Mouse (Mus musculus): ENCODE measurements around the gene Spock1. TPM values are rescaled to one million over a fixed set of nuclear protein-coding genes. Genes with fewer than 3 reads are reported as not detected.
"Not testable (repeated sequence)": the region's sequence is repeated elsewhere in the genome, so short reads cannot be mapped to it uniquely, and the experiment has no call there.

Spock1 gene
- polyA plus RNA-seq, 1 experiment from 2014 or later: 1.6 TPM

- no peak overlapping the region for H3K27ac ChIP-seq (replicated peaks)
- H3K4me2 ChIP-seq (replicated peaks; ENCODE audit: low read depth): no peak overlapping the region
- no peaks in the 10 kb centered on the region for H3K4me1 ChIP-seq (replicated peaks; ENCODE audit: control insufficient read depth, insufficient read depth)
- TF ChIP-seq CTCF (IDR thresholded peaks at IDR 0.05; ENCODE audit: low read depth) (no peak), EP300 (optimal IDR thresholded peaks at IDR 0.05) (no peak)
- no peak overlapping the region for H3K9ac ChIP-seq (ENCODE audit: low read length)
- 70% methylated on average over 8 of the region's 8 CpGs for WGBS
- H3K36me3 ChIP-seq (ENCODE audit: control insufficient read depth, insufficient read depth, low read length): no peaks in the 10 kb centered on the region
- DNase-seq (ENCODE audit: low spot score) (no peak), ATAC-seq (ENCODE audit: low FRiP score, low TSS enrichment) (no peak)
- no peaks in the 10 kb centered on the region for H3K9me3 ChIP-seq (ENCODE audit: control insufficient read depth, low read length)
- no peaks in the 10 kb centered on the region for H3K27me3 ChIP-seq (ENCODE audit: control insufficient read depth, insufficient read depth, low read length)
- H3K4me3 ChIP-seq (ENCODE audit: low read depth, low read length): no peak overlapping the region
Measured at GRCm38 (mm10) chr13:57603226-57603625, 304.9 kb downstream of the Spock1 start.

- H3K4me3 ChIP-seq (ENCODE audit: low read depth, low read length): no peak overlapping the region
- H3K9ac ChIP-seq (ENCODE audit: low read length): no peak overlapping the region
- H3K27ac ChIP-seq (replicated peaks): no peak overlapping the region
- H3K4me2 ChIP-seq (replicated peaks; ENCODE audit: low read depth): no peak overlapping the region
- no peak for DNase-seq (ENCODE audit: low spot score)
- TF ChIP-seq EP300 (optimal IDR thresholded peaks at IDR 0.05) (no peak), CTCF (IDR thresholded peaks at IDR 0.05; ENCODE audit: low read depth) (no peak)
- no peak for ATAC-seq (ENCODE audit: low FRiP score, low TSS enrichment)
- no peaks in the 10 kb centered on the region for H3K9me3 ChIP-seq (ENCODE audit: control insufficient read depth, low read length)
- H3K4me1 ChIP-seq (replicated peaks; ENCODE audit: control insufficient read depth, insufficient read depth): no peaks in the 10 kb centered on the region
- WGBS: 91% methylated on average over 6 of the region's 6 CpGs
- no peaks in the 10 kb centered on the region for H3K36me3 ChIP-seq (ENCODE audit: control insufficient read depth, insufficient read depth, low read length)
- H3K27me3 ChIP-seq (ENCODE audit: control insufficient read depth, insufficient read depth, low read length): no peaks in the 10 kb centered on the region
Measured at GRCm38 (mm10) chr13:57595761-57596051, 312.4 kb downstream of the Spock1 start.

- Histone ChIP-seq H3K4me1 (replicated peaks; ENCODE audit: control insufficient read depth, insufficient read depth) (no peaks in the 10 kb centered on the region), H3K9ac (ENCODE audit: low read length) (no peak overlapping the region), H3K27ac (replicated peaks) (no peak overlapping the region), H3K4me3 (ENCODE audit: low read depth, low read length) (no peak overlapping the region), H3K4me2 (replicated peaks; ENCODE audit: low read depth) (no peak overlapping the region), H3K36me3 (ENCODE audit: control insufficient read depth, insufficient read depth, low read length) (no peaks in the 10 kb centered on the region), H3K9me3 (ENCODE audit: control insufficient read depth, low read length) (no peaks in the 10 kb centered on the region), H3K27me3 (ENCODE audit: control insufficient read depth, insufficient read depth, low read length) (no peaks in the 10 kb centered on the region)
- WGBS: 69% methylated on average over 15 of the region's 15 CpGs
- no peak for ATAC-seq (ENCODE audit: low FRiP score, low TSS enrichment)
- DNase-seq (ENCODE audit: low spot score): no peak
- TF ChIP-seq EP300 (optimal IDR thresholded peaks at IDR 0.05): no peak
- no peak for TF ChIP-seq CTCF (IDR thresholded peaks at IDR 0.05; ENCODE audit: low read depth)
Measured at GRCm38 (mm10) chr13:57595032-57595760, 312.9 kb downstream of the Spock1 start.

DNA sequence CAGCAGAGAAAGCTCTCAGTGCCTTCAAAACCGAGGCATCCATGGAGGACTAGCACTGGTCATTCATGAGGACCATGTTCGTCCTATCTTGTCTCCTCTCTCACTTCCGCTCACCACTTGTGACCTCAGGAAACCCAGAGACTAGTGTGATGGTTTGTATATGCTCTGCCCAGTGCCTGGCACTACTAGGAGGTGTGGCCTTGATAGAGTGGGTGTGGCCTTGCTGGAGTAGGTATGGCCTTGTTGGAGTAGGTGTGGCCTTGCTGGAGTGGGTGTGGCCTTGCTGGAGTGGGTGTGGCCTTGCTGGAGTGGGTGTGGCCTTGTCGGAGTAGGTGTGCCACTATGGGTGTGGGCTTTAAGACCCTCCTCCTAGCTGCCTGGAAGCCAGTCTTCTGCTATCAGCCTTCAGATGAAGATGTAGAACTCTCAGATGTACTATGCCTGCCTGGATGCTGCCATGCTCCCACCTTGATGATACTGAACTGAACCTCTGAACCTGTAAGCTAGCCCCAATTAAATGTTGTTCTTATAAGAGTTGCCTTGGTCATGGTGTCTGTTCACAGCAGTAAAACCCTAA is 318.7 kb downstream of the Spock1 start:
- DNase-seq (ENCODE audit: low spot score); H3K27me3 ChIP-seq (ENCODE audit: control insufficient read depth, insufficient read depth, low read length); ATAC-seq (ENCODE audit: low FRiP score, low TSS enrichment); H3K4me2 ChIP-seq (replicated peaks; ENCODE audit: low read depth); H3K27ac ChIP-seq (replicated peaks); H3K4me1 ChIP-seq (replicated peaks; ENCODE audit: control insufficient read depth, insufficient read depth); H3K36me3 ChIP-seq (ENCODE audit: control insufficient read depth, insufficient read depth, low read length); H3K9me3 ChIP-seq (ENCODE audit: control insufficient read depth, low read length); H3K9ac ChIP-seq (ENCODE audit: low read length); H3K4me3 ChIP-seq (ENCODE audit: low read depth, low read length): not testable (repeated sequence)
- 90% methylated on average over 4 of the region's 4 CpGs for WGBS

DNA sequence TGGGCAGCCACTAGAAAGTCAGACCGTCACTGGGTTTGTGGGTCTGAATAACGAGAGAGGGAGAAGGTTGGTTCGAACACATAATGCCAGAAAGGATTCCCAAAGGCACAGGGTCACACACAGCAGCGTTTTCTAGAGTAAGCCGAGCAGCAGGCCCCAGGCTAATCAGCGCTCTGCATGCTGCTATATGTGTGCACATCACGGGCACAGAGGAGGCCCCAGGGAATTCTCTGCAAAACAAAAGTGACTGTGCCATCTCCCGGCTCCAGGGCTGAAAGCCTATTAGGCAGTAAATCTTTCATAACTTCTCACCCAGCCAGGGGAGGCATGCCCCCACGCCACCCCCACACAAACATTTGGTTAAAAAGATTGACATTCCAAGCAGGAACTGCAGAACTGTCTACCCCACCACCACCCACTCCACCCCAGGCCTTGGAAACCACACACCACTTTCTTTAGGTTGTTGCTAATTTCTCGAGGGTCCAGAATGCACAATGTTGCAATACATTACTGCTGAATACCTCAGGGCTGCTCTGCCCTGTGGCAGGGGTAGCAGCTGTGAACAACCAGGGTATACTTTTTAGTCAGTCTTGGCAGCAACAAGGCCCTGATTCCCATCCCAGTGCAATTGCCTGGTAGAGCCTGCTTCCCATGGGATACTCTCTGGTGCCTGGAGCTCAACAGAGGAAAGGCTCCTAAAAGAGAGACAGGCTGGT is 319.4 kb downstream of the Spock1 start:
- no peak for DNase-seq (ENCODE audit: low spot score)
- ATAC-seq (ENCODE audit: low FRiP score, low TSS enrichment): no peak
- Histone ChIP-seq H3K4me1 (replicated peaks; ENCODE audit: control insufficient read depth, insufficient read depth) (no peaks in the 10 kb centered on the region), H3K27ac (replicated peaks) (no peak overlapping the region), H3K4me3 (ENCODE audit: low read depth, low read length) (no peak overlapping the region), H3K27me3 (ENCODE audit: control insufficient read depth, insufficient read depth, low read length) (no peaks in the 10 kb centered on the region), H3K9me3 (ENCODE audit: control insufficient read depth, low read length) (no peaks in the 10 kb centered on the region), H3K9ac (ENCODE audit: low read length) (no peak overlapping the region), H3K4me2 (replicated peaks; ENCODE audit: low read depth) (no peak overlapping the region), H3K36me3 (ENCODE audit: control insufficient read depth, insufficient read depth, low read length) (no peaks in the 10 kb centered on the region)
- WGBS: 54% methylated on average over 10 of the region's 10 CpGs
- no peak for TF ChIP-seq EP300 (optimal IDR thresholded peaks at IDR 0.05)
- no peak for TF ChIP-seq CTCF (IDR thresholded peaks at IDR 0.05; ENCODE audit: low read depth)

DNA sequence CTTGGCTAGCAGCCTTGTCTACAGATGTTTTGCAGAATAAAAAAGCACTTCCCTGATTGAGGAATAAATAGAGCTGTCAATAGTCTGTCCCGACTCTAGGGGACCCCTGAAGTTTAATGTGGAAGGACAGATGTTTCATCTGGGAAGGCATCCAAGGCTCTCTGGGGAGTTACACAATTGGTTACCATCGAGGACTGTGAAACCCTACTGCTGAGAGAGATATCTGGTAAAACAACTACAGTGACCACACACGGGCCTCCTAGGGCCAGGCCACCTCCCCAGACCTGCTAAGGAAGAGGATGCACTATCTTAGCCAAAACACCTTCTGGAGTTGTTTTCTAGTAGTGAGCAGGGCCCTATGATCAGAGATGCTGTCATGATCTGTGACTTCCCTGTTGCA is 323.0 kb downstream of the Spock1 start:
- WGBS: 43% methylated on average over 3 of the region's 3 CpGs
- no peak for ATAC-seq (ENCODE audit: low FRiP score, low TSS enrichment)

More for the DNA sequence above, 323.0 kb downstream of the Spock1 start:
- no peaks in the 10 kb centered on the region for H3K36me3 ChIP-seq (ENCODE audit: control insufficient read depth, insufficient read depth, low read length)
- H3K4me2 ChIP-seq (replicated peaks; ENCODE audit: low read depth): no peak overlapping the region
- H3K4me3 ChIP-seq (ENCODE audit: low read depth, low read length): no peak overlapping the region
- H3K9ac ChIP-seq (ENCODE audit: low read length): no peak overlapping the region
- H3K27ac ChIP-seq (replicated peaks): no peak overlapping the region
- H3K9me3 ChIP-seq (ENCODE audit: control insufficient read depth, low read length): no peaks in the 10 kb centered on the region
- no peaks in the 10 kb centered on the region for H3K27me3 ChIP-seq (ENCODE audit: control insufficient read depth, insufficient read depth, low read length)
- no peak for DNase-seq (ENCODE audit: low spot score)
- no peak for TF ChIP-seq CTCF (IDR thresholded peaks at IDR 0.05; ENCODE audit: low read depth)
- no peak for TF ChIP-seq EP300 (optimal IDR thresholded peaks at IDR 0.05)
- no peaks in the 10 kb centered on the region for H3K4me1 ChIP-seq (replicated peaks; ENCODE audit: control insufficient read depth, insufficient read depth)

All from stomach, postnatal 0 days (tissue).